8 mouse cellular contexts compared by ENCODE assay signal in the genomic region with DNA sequence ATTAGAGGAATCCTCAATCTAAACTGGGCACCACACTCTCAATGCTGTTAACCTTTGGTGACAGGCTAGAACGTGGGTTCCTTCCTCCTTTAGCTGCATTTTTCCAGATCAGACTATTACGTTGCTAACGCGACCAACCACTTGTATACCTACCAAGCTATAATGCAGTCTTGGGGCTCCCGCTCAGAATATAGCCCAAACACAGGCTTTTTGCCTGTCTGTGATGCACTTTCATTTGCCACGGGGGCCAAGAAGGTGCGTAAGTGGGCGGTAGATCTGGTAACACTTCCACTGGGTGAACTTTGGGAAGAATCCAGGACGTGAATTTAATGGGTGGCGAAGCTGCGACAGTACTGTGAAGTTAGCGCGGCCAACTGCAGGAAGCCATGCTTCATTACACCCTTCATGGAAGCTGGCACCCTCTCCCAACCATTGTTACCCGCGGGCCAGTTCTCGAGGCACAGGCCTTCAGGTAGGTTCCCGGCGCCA. TPM values are rescaled to one million over a fixed set of nuclear protein-coding genes. Genes with fewer than 3 reads are reported as not detected.
DNase-seq lines count a peak whose midpoint lies in the region; ATAC-seq and TF ChIP-seq lines count a peak whose summit lies in the region.

No protein-coding gene starts in this region.

- TF ChIP-seq POLR2A in testis, adult 2 months (IDR thresholded peaks at IDR 0.05; ENCODE audit: control insufficient read depth, low read depth, low read length) = no peak
- TF ChIP-seq POLR2A in spleen, adult 2 months (IDR thresholded peaks at IDR 0.05; ENCODE audit: low read depth, low read length) = no peak

- H3K27me3 ChIP-seq in testis, adult 2 months (ENCODE audit: control insufficient read depth, insufficient read depth, low read length) = no peaks in the 10 kb centered on the region
- no peaks in the 10 kb centered on the region for H3K27me3 ChIP-seq in spleen, adult 2 months (ENCODE audit: control insufficient read depth, insufficient read depth, low read length)

- WGBS in spleen, adult 2 months = under 1% methylated on average over 18 of the region's 18 CpGs

- peaks cover 1% of the 10 kb centered on the region; the same call in 1 of the 2 replicates for H3K36me3 ChIP-seq in testis, adult 2 months (ENCODE audit: control insufficient read depth, insufficient read depth, low read length)
- H3K36me3 ChIP-seq in spleen, adult 2 months (ENCODE audit: control insufficient read depth, insufficient read depth, low read length) = no peaks in the 10 kb centered on the region; the same call in 1 of the 2 replicates

- peak overlapping the region; percentile 97 for H3K27ac ChIP-seq in testis, adult 2 months (ENCODE audit: control insufficient read depth, insufficient read depth, low read depth, low read length)
- peak overlapping the region; percentile 91 for H3K27ac ChIP-seq in spleen, adult 2 months (ENCODE audit: insufficient read depth, low read length)

- intact Hi-C loops in left cerebral cortex, postnatal 36 days (cut with DNase I) = loop anchor here (2.0 kb wide), 1 partner anchor 35 kb away; no protein-coding TSS in a partner anchor

- H3K4me1 ChIP-seq in testis, adult 2 months (ENCODE audit: control insufficient read depth, insufficient read depth, low read length) = no peaks in the 10 kb centered on the region
- H3K4me1 ChIP-seq in spleen, adult 2 months (ENCODE audit: control insufficient read depth, insufficient read depth, insufficient read length) = peaks cover 5% of the 10 kb centered on the region; the same call in 1 of the 2 replicates

- peak overlapping the region; percentile 97 for H3K4me3 ChIP-seq in testis, adult 2 months (ENCODE audit: control insufficient read depth, low read depth, low read length)
- H3K4me3 ChIP-seq in spleen, adult 2 months (ENCODE audit: extremely low read depth, insufficient read depth, insufficient read length) = peak overlapping the region; percentile 89

- peak; percentile 43 for ATAC-seq in megakaryocyte-erythroid progenitor cell, adult 5-6 weeks (replicated peaks; ENCODE audit: low FRiP score, low TSS enrichment, poor library complexity, severe bottlenecking)

- no peak for DNase-seq in testis, postnatal 14 days (ENCODE audit: low spot score)
- DNase-seq in c-Kit-positive CD71-positive TER-119-positive erythroid progenitor cells, embryonic 14.5 days (ENCODE audit: low spot score) = peak; percentile 72
- DNase-seq in frontal cortex, postnatal 10 days (ENCODE audit: low spot score in 2 of 2) = peak; percentile 55 to 62
- peak; percentile 79 for DNase-seq in induced T-regulatory cell, adult 2 months (ENCODE audit: low read depth)
- peak; percentile 68 to 69 for DNase-seq in left cerebral cortex, postnatal 36 days (ENCODE audit: low spot score in 2 of 2)
- DNase-seq in spleen, adult 2 months (ENCODE audit: low read depth in 1 of 2, low spot score in 2 of 2) = peak in 1 of 2 experiments; percentile 49

- peak; percentile 14; the same call in 1 of the 2 replicates for TF ChIP-seq CTCF in testis, adult 2 months (IDR thresholded peaks at IDR 0.05; ENCODE audit: control insufficient read depth, insufficient read depth, insufficient replicate concordance, low read depth, low read length)
- no peak for TF ChIP-seq CTCF in spleen, adult 2 months (IDR thresholded peaks at IDR 0.05; ENCODE audit: extremely low read depth, insufficient read depth, insufficient read length, insufficient replicate concordance)

RNA-seq across cellular contexts. Expression of a gene that starts 8.8 kb away (rescaled TPM):
- 155 and 165 TPM in 2 replicates for polyA plus RNA-seq in testis, adult 2 months (2012; rRNA removed)
- 10 to 100 TPM; 49.4 to 57.6 TPM for total RNA-seq in left cerebral cortex, postnatal 36 days (2021)
- total RNA-seq in megakaryocyte-erythroid progenitor cell, adult 5-6 weeks (2014; fragmentation: Nextera tagmentation) = 124 and 133 TPM in 2 replicates
- total RNA-seq in megakaryocyte-erythroid progenitor cell, adult 5-6 weeks (2017) = 71.4 and 79.9 TPM in 2 replicates
- 27.4 and 30.1 TPM in 2 replicates for polyA plus RNA-seq in spleen, adult 2 months (2012; rRNA removed)

RNA-seq across cellular contexts. Expression of a gene that starts 15.0 kb away (rescaled TPM):
- 0.06 and 0.23 TPM in 2 replicates for polyA plus RNA-seq in testis, adult 2 months (2012; rRNA removed)
- total RNA-seq in left cerebral cortex, postnatal 36 days (2021) = 10 to 100 TPM in 1 of 2 experiments, 1 to 10 TPM in 1; 8.8 to 10.0 TPM
- not detected in 2 replicates for total RNA-seq in megakaryocyte-erythroid progenitor cell, adult 5-6 weeks (2014; fragmentation: Nextera tagmentation)
- total RNA-seq in megakaryocyte-erythroid progenitor cell, adult 5-6 weeks (2017) = not detected in 2 replicates
- polyA plus RNA-seq in spleen, adult 2 months (2012; rRNA removed) = 0.22 and 0.46 TPM in 2 replicates

RNA-seq across cellular contexts. Expression of a gene that starts 26.3 kb away (rescaled TPM):
- polyA plus RNA-seq in testis, adult 2 months (2012; rRNA removed) = 0.07 and 0.29 TPM in 2 replicates
- 1 to 10 TPM; 2.1 to 3.2 TPM for total RNA-seq in left cerebral cortex, postnatal 36 days (2021)
- not detected in 2 replicates for total RNA-seq in megakaryocyte-erythroid progenitor cell, adult 5-6 weeks (2014; fragmentation: Nextera tagmentation)
- not detected in 2 replicates for total RNA-seq in megakaryocyte-erythroid progenitor cell, adult 5-6 weeks (2017)
- 0.52 and 1.1 TPM in 2 replicates for polyA plus RNA-seq in spleen, adult 2 months (2012; rRNA removed)

Comparison
In these comparisons a context has a peak if more than half of its experiments do, and no peak if none do; other contexts are left out.
1. RNA of a gene that starts 15.0 kb away (total RNA-seq): 8.8 to 10.0 TPM in left cerebral cortex, postnatal 36 days; not detected in megakaryocyte-erythroid progenitor cell, adult 5-6 weeks; every median in the first group is over 4 times any median in the second.